Mouse (Mus musculus) B cell, adult 67 days (primary cell): Measurements from ENCODE around the gene Cdc37l1. TPM values are rescaled to one million over a fixed set of nuclear protein-coding genes. Genes with fewer than 3 reads are reported as not detected.

Source experiments
- total RNA-seq, 2 experiments: library from RNA; stranded (reverse); gene quantifications; 4 replicates each; pipeline ENCODE4 v1.2.4; 2023

Cdc37l1 gene
- 10 to 100 TPM; 63.1 to 69.8 TPM for total RNA-seq

DNA sequence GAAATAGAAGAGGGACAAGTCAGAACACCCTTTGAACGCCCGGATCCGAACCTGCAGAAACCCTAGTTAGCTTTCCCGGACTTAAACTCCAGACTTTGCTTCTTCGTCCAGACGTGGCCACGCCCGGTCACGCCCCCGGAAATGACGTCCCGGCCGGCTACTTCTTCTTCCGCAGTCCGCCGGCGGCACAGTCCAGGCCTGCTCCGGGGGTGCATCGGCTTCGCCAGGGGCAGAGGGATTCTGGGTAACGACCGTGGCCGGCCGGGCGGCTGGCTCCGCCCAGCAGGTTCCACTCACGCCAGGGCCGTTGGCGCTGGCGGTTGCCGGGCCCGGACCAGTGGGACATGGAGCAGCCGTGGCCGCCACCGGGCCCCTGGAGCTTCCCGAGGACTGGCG, at the start of gene Cdc37l1:
Gene Cdc37l1, plus strand, starts transcription at position 159 of the 396 bp plus-strand sequence.

GRCm38 (mm10) chr19:28963842-28964551, 26.2 kb upstream of the Cdc37l1 start, which contains the start of gene Plpp6:
Plpp6 (plus strand) TSS chr19:28963953.

GRCm38 (mm10) chr19:28967652-28968051, 22.5 kb upstream of the Cdc37l1 start, which contains the start of gene 4430402I18Rik:
4430402I18Rik (minus strand) TSS chr19:28967800.

DNA sequence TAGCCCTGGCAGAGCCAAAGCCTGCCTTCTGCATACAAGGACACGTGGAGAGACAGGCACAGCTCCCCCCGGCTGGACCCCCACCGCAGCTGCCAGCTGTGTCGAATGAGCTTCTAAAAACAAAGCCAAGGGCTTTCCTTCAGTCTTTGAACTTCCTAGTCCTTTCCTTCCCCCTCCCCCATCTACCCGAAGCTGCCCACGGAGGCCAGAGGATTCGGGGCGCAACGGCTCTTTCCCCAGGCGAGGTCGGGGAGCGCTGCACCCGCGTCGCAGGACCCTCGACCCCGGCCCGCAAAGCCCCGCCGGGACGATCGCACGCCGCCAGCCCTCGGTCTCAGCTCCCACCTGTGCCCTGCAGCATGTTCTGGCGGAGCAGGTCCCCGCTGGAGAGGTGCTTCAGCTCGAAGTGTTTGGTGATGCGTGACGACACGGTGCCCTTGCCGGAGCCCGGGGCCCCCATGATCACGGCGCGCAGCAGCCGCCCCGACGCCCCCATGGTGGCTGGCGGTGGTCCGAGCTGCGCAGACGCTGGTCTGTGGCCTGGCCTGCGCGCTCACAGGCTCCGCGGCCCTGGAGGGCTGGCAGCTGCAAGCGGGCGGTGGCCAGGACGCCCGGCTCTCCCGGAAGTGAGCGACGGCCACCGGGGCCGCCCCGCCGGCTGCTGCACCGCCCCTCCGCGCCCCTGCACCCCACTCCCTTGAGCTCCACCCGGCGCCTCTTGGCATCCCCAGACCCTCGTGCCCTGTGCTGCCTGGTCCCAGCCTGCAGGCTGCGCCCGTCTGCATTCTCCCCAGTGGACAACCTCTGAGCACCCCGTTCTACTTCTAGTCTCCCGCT, 57.4 kb downstream of the Cdc37l1 start, which contains the start of gene Ak3:
Gene Ak3, minus strand, starts transcription at position 628 of the 837 bp plus-strand sequence.

Other genes starting within 250 kb of the Cdc37l1 start
- gene Slc1a1, start 155.3 kb upstream of the Cdc37l1 start, total RNA-seq = under 1 TPM in 1 of 2 experiments, not detected in 1; 0.24 TPM
- 10 to 100 TPM in 1 of 2 experiments, 1 to 10 TPM in 1; 9.8 to 10.8 TPM for gene Plpp6, start 26.4 kb upstream of the Cdc37l1 start, total RNA-seq
- gene 4430402I18Rik, start 22.6 kb upstream of the Cdc37l1 start, total RNA-seq = 1 to 10 TPM in 1 of 2 experiments, not detected in 1; 5.7 TPM
- 10 to 100 TPM; 18.6 to 23.1 TPM for gene Ak3, start 57.6 kb downstream of the Cdc37l1 start, total RNA-seq
- gene Rcl1, start 111.0 kb downstream of the Cdc37l1 start, total RNA-seq = 10 to 100 TPM; 19.5 to 21.5 TPM